In the genomic region with DNA sequence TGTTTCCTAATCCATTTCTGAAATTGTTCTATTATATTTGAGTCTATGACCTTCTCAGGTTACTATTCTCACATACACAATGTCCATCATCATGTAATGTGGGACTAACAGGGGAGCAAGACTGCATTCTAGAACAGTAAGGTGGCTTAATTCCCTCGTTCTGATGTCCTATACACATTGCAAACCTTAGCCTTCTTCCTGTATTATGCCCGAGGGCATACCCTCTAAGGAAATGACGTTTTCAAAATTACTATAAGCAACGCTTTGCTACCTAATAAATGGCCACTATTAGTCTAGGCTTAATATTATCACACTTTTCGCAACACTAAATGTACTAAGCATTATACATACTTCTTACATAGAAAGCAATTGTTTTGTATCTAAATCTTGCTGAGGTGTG, we compare ENCODE assay signal across 8 mouse cellular contexts. TPM values are rescaled to one million over a fixed set of nuclear protein-coding genes. Genes with fewer than 3 reads are reported as not detected.
DNase-seq lines count a peak whose midpoint lies in the region; ATAC-seq and TF ChIP-seq lines count a peak whose summit lies in the region.

No protein-coding gene starts in this region.

- intact Hi-C loops in left cerebral cortex, adult 2 months (cut with DNase I), result loop anchor here (2.0 to 5.0 kb wide), 3 partner anchors 37 to 79 kb away; a partner anchor contains a TSS
- intact Hi-C loops in left cerebral cortex, postnatal 10 days (cut with DNase I), result loop anchor here (10.0 kb wide), 1 partner anchor 121 kb away; no protein-coding TSS in a partner anchor
- intact Hi-C loops in left cerebral cortex, postnatal 36 days (cut with DNase I), result no loop called here

- no peak for ATAC-seq in embryonic facial prominence, embryonic 15.5 days (ENCODE audit: insufficient number of reproducible peaks, low FRiP score, low TSS enrichment, low read depth)
- no peak for ATAC-seq in limb, embryonic 11.5 days (ENCODE audit: insufficient number of reproducible peaks, low FRiP score, low TSS enrichment, low read depth)
- ATAC-seq in neural tube, embryonic 14.5 days (ENCODE audit: low read depth), result peak; percentile 20; the same call in 1 of the 2 replicates

- 0 out of 2 replicates have a peak overlapping the region, but pooled peaks have one; percentile 31 for H3K9ac ChIP-seq in embryonic facial prominence, embryonic 15.5 days
- H3K9ac ChIP-seq in limb, embryonic 11.5 days (ENCODE audit: low read length), result peak overlapping the region; percentile 69
- H3K9ac ChIP-seq in neural tube, embryonic 14.5 days (replicated peaks; ENCODE audit: low read depth, low read length), result peak overlapping the region; percentile 41; the same call in 1 of the 2 replicates

- no peaks in the 10 kb centered on the region for H3K9me3 ChIP-seq in embryonic facial prominence, embryonic 15.5 days (replicated peaks)
- H3K9me3 ChIP-seq in limb, embryonic 11.5 days (ENCODE audit: control insufficient read depth, low read length), result no peaks in the 10 kb centered on the region
- no peaks in the 10 kb centered on the region for H3K9me3 ChIP-seq in neural tube, embryonic 14.5 days (ENCODE audit: control insufficient read depth, low read length)

- WGBS in embryonic facial prominence, embryonic 15.5 days, result 12% methylated on average over 5 of the region's 5 CpGs
- 24% methylated on average over 5 of the region's 5 CpGs for WGBS in limb, embryonic 11.5 days
- WGBS in neural tube, embryonic 14.5 days, result 23% methylated on average over 5 of the region's 5 CpGs

- H3K4me1 ChIP-seq in embryonic facial prominence, embryonic 15.5 days, result peaks cover 6% of the 10 kb centered on the region
- peaks cover 7% of the 10 kb centered on the region; the same call in 1 of the 2 replicates for H3K4me1 ChIP-seq in limb, embryonic 11.5 days (ENCODE audit: control insufficient read depth, insufficient read depth, low read length)
- H3K4me1 ChIP-seq in neural tube, embryonic 14.5 days (ENCODE audit: control insufficient read depth, insufficient read depth, low read length), result 0 out of 2 replicates have a peak, but pooled peaks cover 5% of the 10 kb centered on the region

- H3K4me2 ChIP-seq in embryonic facial prominence, embryonic 15.5 days (replicated peaks), result peak overlapping the region; percentile 66
- H3K4me2 ChIP-seq in limb, embryonic 11.5 days (ENCODE audit: low read depth, severe bottlenecking), result peak overlapping the region; percentile 55
- H3K4me2 ChIP-seq in neural tube, embryonic 14.5 days (ENCODE audit: low read depth, low read length), result peak overlapping the region; percentile 60

- no peaks in the 10 kb centered on the region for H3K27me3 ChIP-seq in embryonic facial prominence, embryonic 15.5 days
- H3K27me3 ChIP-seq in limb, embryonic 11.5 days (ENCODE audit: control insufficient read depth, insufficient read depth, low read length), result no peaks in the 10 kb centered on the region
- H3K27me3 ChIP-seq in neural tube, embryonic 14.5 days (ENCODE audit: control insufficient read depth, insufficient read depth, low read length), result no peaks in the 10 kb centered on the region

- H3K36me3 ChIP-seq in embryonic facial prominence, embryonic 15.5 days, result peaks cover 22% of the 10 kb centered on the region
- peaks cover 2% of the 10 kb centered on the region; the same call in 1 of the 2 replicates for H3K36me3 ChIP-seq in limb, embryonic 11.5 days (ENCODE audit: control insufficient read depth, insufficient read depth, low read length)
- H3K36me3 ChIP-seq in neural tube, embryonic 14.5 days (ENCODE audit: control insufficient read depth, insufficient read depth, low read length), result peaks cover 12% of the 10 kb centered on the region

- H3K4me3 ChIP-seq in left cerebral cortex, adult 2 months, result peak overlapping the region; percentile 89
- peak overlapping the region; percentile 80 for H3K4me3 ChIP-seq in embryonic facial prominence, embryonic 15.5 days (replicated peaks)
- peak overlapping the region; percentile 71 for H3K4me3 ChIP-seq in limb, embryonic 11.5 days (ENCODE audit: low read depth, low read length)
- peak overlapping the region; percentile 68 for H3K4me3 ChIP-seq in neural tube, embryonic 14.5 days (ENCODE audit: low read depth, low read length)

- DNase-seq in left cerebral cortex, adult 2 months (ENCODE audit: extremely low spot score in 1 of 2, low spot score in 2 of 2), result no peak
- DNase-seq in left cerebral cortex, postnatal 10 days (ENCODE audit: extremely low spot score in 1 of 2, low spot score in 2 of 2), result no peak
- no peak for DNase-seq in limb, embryonic 11.5 days (ENCODE audit: low spot score)
- DNase-seq in frontal cortex, adult 2 months (ENCODE audit: extremely low spot score in 1 of 2, low spot score in 1 of 2), result no peak
- no peak for DNase-seq in left cerebral cortex, postnatal 36 days (ENCODE audit: low spot score in 2 of 2)
- DNase-seq in testis, postnatal 10 days (ENCODE audit: low spot score), result no peak

- TF ChIP-seq CTCF in left cerebral cortex, adult 2 months (IDR thresholded peaks at IDR 0.05), result no peak

- peak overlapping the region; percentile 89 for H3K27ac ChIP-seq in left cerebral cortex, adult 2 months
- peak overlapping the region; percentile 98 for H3K27ac ChIP-seq in embryonic facial prominence, embryonic 15.5 days (replicated peaks)
- no peak overlapping the region for H3K27ac ChIP-seq in limb, embryonic 11.5 days (replicated peaks; ENCODE audit: low read depth, low read length)
- peak overlapping the region; percentile 93 for H3K27ac ChIP-seq in neural tube, embryonic 14.5 days (ENCODE audit: low read depth, low read length)

RNA-seq across cellular contexts. Expression of a gene that starts 0.5 kb away (rescaled TPM):
- total RNA-seq in left cerebral cortex, adult 2 months (2021), result 10 to 100 TPM; 25.8 to 28.6 TPM
- total RNA-seq in left cerebral cortex, postnatal 10 days (2021), result 10 to 100 TPM; 36.1 to 39.4 TPM
- 41.0 and 41.4 TPM in 2 replicates for polyA plus RNA-seq in embryonic facial prominence, embryonic 15.5 days (2015; fragmentation: Nextera tagmentation; extraction: Ambion mirVana)
- 38.3 and 39.1 TPM in 2 replicates for polyA plus RNA-seq in limb, embryonic 11.5 days (2014; fragmentation: Nextera tagmentation; extraction: Ambion mirVana)
- 78.1 and 83.3 TPM in 2 replicates for polyA plus RNA-seq in neural tube, embryonic 14.5 days (2014; fragmentation: Nextera tagmentation; extraction: Ambion mirVana)
- polyA plus RNA-seq in frontal cortex, adult 2 months (2012; rRNA removed), result 28.2 and 29.4 TPM in 2 replicates
- 10 to 100 TPM; 26.1 to 29.5 TPM for total RNA-seq in left cerebral cortex, postnatal 36 days (2021)

RNA-seq across cellular contexts. Expression of a gene that starts 38.6 kb away (rescaled TPM):
- total RNA-seq in left cerebral cortex, adult 2 months (2021), result 10 to 100 TPM; 36.1 to 38.9 TPM
- 10 to 100 TPM; 36.0 to 36.4 TPM for total RNA-seq in left cerebral cortex, postnatal 10 days (2021)
- polyA plus RNA-seq in embryonic facial prominence, embryonic 15.5 days (2015; fragmentation: Nextera tagmentation; extraction: Ambion mirVana), result 25.6 and 27.6 TPM in 2 replicates
- polyA plus RNA-seq in limb, embryonic 11.5 days (2014; fragmentation: Nextera tagmentation; extraction: Ambion mirVana), result 37.3 and 41.7 TPM in 2 replicates
- polyA plus RNA-seq in neural tube, embryonic 14.5 days (2014; fragmentation: Nextera tagmentation; extraction: Ambion mirVana), result 29.0 and 39.4 TPM in 2 replicates
- 26.5 and 28.4 TPM in 2 replicates for polyA plus RNA-seq in frontal cortex, adult 2 months (2012; rRNA removed)
- total RNA-seq in left cerebral cortex, postnatal 36 days (2021), result 10 to 100 TPM; 36.4 to 37.1 TPM

RNA-seq across cellular contexts. Expression of a gene that starts 55.5 kb away (rescaled TPM):
- total RNA-seq in left cerebral cortex, adult 2 months (2021), result not detected
- total RNA-seq in left cerebral cortex, postnatal 10 days (2021), result under 1 TPM in 1 of 2 experiments, not detected in 1; 0.24 TPM
- polyA plus RNA-seq in embryonic facial prominence, embryonic 15.5 days (2015; fragmentation: Nextera tagmentation; extraction: Ambion mirVana), result not detected in 2 replicates
- polyA plus RNA-seq in limb, embryonic 11.5 days (2014; fragmentation: Nextera tagmentation; extraction: Ambion mirVana), result not detected in 2 replicates
- polyA plus RNA-seq in neural tube, embryonic 14.5 days (2014; fragmentation: Nextera tagmentation; extraction: Ambion mirVana), result not detected in 2 replicates
- 0.08 TPM in 1 of 2 replicates, not detected in the other for polyA plus RNA-seq in frontal cortex, adult 2 months (2012; rRNA removed)
- not detected for total RNA-seq in left cerebral cortex, postnatal 36 days (2021)
